Mouse (Mus musculus): ENCODE measurements around the gene Ankrd36. TPM values are rescaled to one million over a fixed set of nuclear protein-coding genes. Genes with fewer than 3 reads are reported as not detected.

The Ankrd36 gene
- polyA plus RNA-seq, 1 experiment: not detected

GRCm38 (mm10) chr11:5715179-5715578, 145.7 kb downstream of the Ankrd36 start:
- H3K4me1 ChIP-seq (ENCODE audit: control insufficient read depth, insufficient read depth, low read length): no peaks in the 10 kb centered on the region
- no peak for TF ChIP-seq CTCF (IDR thresholded peaks at IDR 0.05; ENCODE audit: insufficient read depth, low read depth, low read length)
- TF ChIP-seq POLR2A (IDR thresholded peaks at IDR 0.05; ENCODE audit: insufficient read depth, low read depth, low read length): no peak
- 89% methylated on average over 9 of the region's 9 CpGs for WGBS
- no peak overlapping the region for H3K4me3 ChIP-seq (ENCODE audit: insufficient read depth, low read depth, low read length)
- H3K27ac ChIP-seq (ENCODE audit: insufficient read depth, low read depth, low read length): no peak overlapping the region

- no peak within 1 kb of the TSS for H3K4me3 ChIP-seq (ENCODE audit: insufficient read depth, low read depth, low read length)
- TF ChIP-seq CTCF (IDR thresholded peaks at IDR 0.05; ENCODE audit: insufficient read depth, low read depth, low read length): no peak
- H3K27ac ChIP-seq (ENCODE audit: insufficient read depth, low read depth, low read length): no peak within 1 kb of the TSS
- 86% methylated on average over 14 of the region's 14 CpGs for WGBS
- H3K4me1 ChIP-seq (ENCODE audit: control insufficient read depth, insufficient read depth, low read length): no peaks in the 10 kb centered on the region
Observed at GRCm38 (mm10) chr11:5715630-5716105, 146.2 kb downstream of the Ankrd36 start, which contains the start of gene Mrps24. Gene Mrps24, minus strand, starts transcription at chr11:5715680.

GRCm38 (mm10) chr11:5716246-5716645, 146.8 kb downstream of the Ankrd36 start:
- no peak for TF ChIP-seq POLR2A (IDR thresholded peaks at IDR 0.05; ENCODE audit: insufficient read depth, low read depth, low read length)
- no peak for TF ChIP-seq CTCF (IDR thresholded peaks at IDR 0.05; ENCODE audit: insufficient read depth, low read depth, low read length)
- 92% methylated on average over 11 of the region's 11 CpGs for WGBS

GRCm38 (mm10) chr11:5716938-5717705, 147.6 kb downstream of the Ankrd36 start:
- Histone ChIP-seq H3K4me1 (ENCODE audit: control insufficient read depth, insufficient read depth, low read length) (no peaks in the 10 kb centered on the region), H3K27ac (ENCODE audit: insufficient read depth, low read depth, low read length) (no peak overlapping the region), H3K4me3 (ENCODE audit: insufficient read depth, low read depth, low read length) (no peak overlapping the region)
- 93% methylated on average over 34 of the region's 34 CpGs for WGBS
- TF ChIP-seq CTCF (IDR thresholded peaks at IDR 0.05; ENCODE audit: insufficient read depth, low read depth, low read length) (no peak), POLR2A (IDR thresholded peaks at IDR 0.05; ENCODE audit: insufficient read depth, low read depth, low read length) (no peak)

More at GRCm38 (mm10) chr11:5716246-5716645, 146.8 kb downstream of the Ankrd36 start:
- Histone ChIP-seq H3K4me1 (ENCODE audit: control insufficient read depth, insufficient read depth, low read length) (no peaks in the 10 kb centered on the region), H3K27ac (ENCODE audit: insufficient read depth, low read depth, low read length) (no peak overlapping the region), H3K4me3 (ENCODE audit: insufficient read depth, low read depth, low read length) (no peak overlapping the region)

GRCm38 (mm10) chr11:5718611-5719354, 149.3 kb downstream of the Ankrd36 start:
- 92% methylated on average over 12 of the region's 12 CpGs for WGBS
- Histone ChIP-seq H3K4me1 (ENCODE audit: control insufficient read depth, insufficient read depth, low read length) (no peaks in the 10 kb centered on the region), H3K27ac (ENCODE audit: insufficient read depth, low read depth, low read length) (no peak overlapping the region), H3K4me3 (ENCODE audit: insufficient read depth, low read depth, low read length) (no peak overlapping the region)
- TF ChIP-seq CTCF (IDR thresholded peaks at IDR 0.05; ENCODE audit: insufficient read depth, low read depth, low read length) (no peak), POLR2A (IDR thresholded peaks at IDR 0.05; ENCODE audit: insufficient read depth, low read depth, low read length) (no peak)

GRCm38 (mm10) chr11:5729582-5729981, 160.1 kb downstream of the Ankrd36 start:
- H3K4me3 ChIP-seq (ENCODE audit: insufficient read depth, low read depth, low read length): no peak overlapping the region
- no peak overlapping the region for H3K27ac ChIP-seq (ENCODE audit: insufficient read depth, low read depth, low read length)
- H3K4me1 ChIP-seq (ENCODE audit: control insufficient read depth, insufficient read depth, low read length): peaks cover 21% of the 10 kb centered on the region
- WGBS: 85% methylated on average over 9 of the region's 9 CpGs
- TF ChIP-seq POLR2A (IDR thresholded peaks at IDR 0.05; ENCODE audit: insufficient read depth, low read depth, low read length) (no peak), CTCF (IDR thresholded peaks at IDR 0.05; ENCODE audit: insufficient read depth, low read depth, low read length) (no peak)

GRCm38 (mm10) chr11:5732401-5732800, 162.9 kb downstream of the Ankrd36 start:
- TF ChIP-seq POLR2A (IDR thresholded peaks at IDR 0.05; ENCODE audit: insufficient read depth, low read depth, low read length) (no peak), CTCF (IDR thresholded peaks at IDR 0.05; ENCODE audit: insufficient read depth, low read depth, low read length) (no peak)
- H3K4me1 ChIP-seq (ENCODE audit: control insufficient read depth, insufficient read depth, low read length): peaks cover 24% of the 10 kb centered on the region
- 41% methylated on average over 5 of the region's 5 CpGs for WGBS
- no peak overlapping the region for H3K4me3 ChIP-seq (ENCODE audit: insufficient read depth, low read depth, low read length)
- no peak overlapping the region for H3K27ac ChIP-seq (ENCODE audit: insufficient read depth, low read depth, low read length)

- TF ChIP-seq POLR2A (IDR thresholded peaks at IDR 0.05; ENCODE audit: insufficient read depth, low read depth, low read length): no peak
- no peak for TF ChIP-seq CTCF (IDR thresholded peaks at IDR 0.05; ENCODE audit: insufficient read depth, low read depth, low read length)
- Histone ChIP-seq H3K4me1 (ENCODE audit: control insufficient read depth, insufficient read depth, low read length) (peaks cover 29% of the 10 kb centered on the region), H3K4me3 (ENCODE audit: insufficient read depth, low read depth, low read length) (no peak overlapping the region), H3K27ac (ENCODE audit: insufficient read depth, low read depth, low read length) (no peak overlapping the region)
- WGBS: 93% methylated on average over 4 of the region's 4 CpGs
Observed at GRCm38 (mm10) chr11:5734323-5734722, 164.8 kb downstream of the Ankrd36 start.

- no peak for TF ChIP-seq CTCF (IDR thresholded peaks at IDR 0.05; ENCODE audit: insufficient read depth, low read depth, low read length)
- 77% methylated on average over 5 of the region's 5 CpGs for WGBS
Observed at GRCm38 (mm10) chr11:5737137-5737536, 167.7 kb downstream of the Ankrd36 start.

More at GRCm38 (mm10) chr11:5737137-5737536, 167.7 kb downstream of the Ankrd36 start:
- Histone ChIP-seq H3K4me3 (ENCODE audit: insufficient read depth, low read depth, low read length) (no peak overlapping the region), H3K27ac (ENCODE audit: insufficient read depth, low read depth, low read length) (no peak overlapping the region), H3K4me1 (ENCODE audit: control insufficient read depth, insufficient read depth, low read length) (peaks cover 29% of the 10 kb centered on the region)

Other genes with a start within 250 kb of the Ankrd36 start
- gene Znrf3, start 124.8 kb upstream of the Ankrd36 start, polyA plus RNA-seq (2012; ENCODE audit: insufficient read depth, insufficient read length, low replicate concordance, missing spikeins): not detected in 2 replicates
- not detected in 2 replicates for gene Xbp1, start 49.0 kb upstream of the Ankrd36 start, polyA plus RNA-seq (2012; ENCODE audit: insufficient read depth, insufficient read length, low replicate concordance, missing spikeins)
- not detected in 2 replicates for gene Ccdc117, start 27.5 kb upstream of the Ankrd36 start, polyA plus RNA-seq (2012; ENCODE audit: insufficient read depth, insufficient read length, low replicate concordance, missing spikeins)
- gene Mrps24, start 146.0 kb downstream of the Ankrd36 start, polyA plus RNA-seq (2012; ENCODE audit: insufficient read depth, insufficient read length, low replicate concordance, missing spikeins): not detected in 2 replicates
- not detected in 2 replicates for gene Urgcp, start 192.7 kb downstream of the Ankrd36 start, polyA plus RNA-seq (2012; ENCODE audit: insufficient read depth, insufficient read length, low replicate concordance, missing spikeins)
- not detected in 2 replicates for gene Dbnl, start 218.8 kb downstream of the Ankrd36 start, polyA plus RNA-seq (2012; ENCODE audit: insufficient read depth, insufficient read length, low replicate concordance, missing spikeins)
- not detected in 2 replicates for gene Pgam2, start 234.0 kb downstream of the Ankrd36 start, polyA plus RNA-seq (2012; ENCODE audit: insufficient read depth, insufficient read length, low replicate concordance, missing spikeins)